ENCODE assay signal across 8 mouse cellular contexts in the genomic region with DNA sequence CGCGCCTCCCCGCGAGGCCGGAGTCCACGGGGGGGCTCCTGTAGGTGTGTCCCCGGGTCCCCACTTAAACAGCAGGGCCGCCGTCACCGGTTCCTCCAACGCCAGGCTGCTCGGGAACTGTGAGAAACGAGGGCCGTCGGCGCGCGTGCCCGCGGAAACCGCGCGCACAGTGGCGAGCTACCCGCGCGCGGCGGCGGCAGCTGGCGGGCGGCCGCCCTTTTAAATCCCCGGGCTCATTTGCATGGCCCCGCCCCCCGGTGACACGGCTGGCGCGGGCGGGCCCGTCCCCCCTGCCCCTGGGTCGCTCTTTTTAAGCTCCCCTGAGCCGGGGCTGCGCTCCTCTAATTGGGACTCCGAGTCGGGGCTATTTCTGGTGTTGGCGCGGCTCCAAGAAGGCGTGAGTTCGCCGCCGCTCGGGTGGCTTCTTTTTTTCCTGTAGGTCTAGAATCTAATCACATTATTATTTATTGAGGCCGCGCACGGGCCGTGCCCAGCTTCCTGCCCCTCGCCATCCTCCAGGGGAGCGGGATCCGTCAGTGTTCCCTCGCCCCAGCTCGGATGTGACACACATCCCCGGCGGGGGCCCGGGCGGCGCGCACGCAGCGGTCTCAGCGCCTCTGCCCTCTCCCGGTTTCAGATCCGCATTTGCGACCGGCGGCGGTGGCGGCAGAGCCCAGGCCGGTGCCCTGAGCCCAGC. TPM values are rescaled to one million over a fixed set of nuclear protein-coding genes. Genes with fewer than 3 reads are reported as not detected.
A peak's percentile ranks its signal among the peaks of the same experiment; 100 is the strongest.
DNase-seq lines count a peak whose midpoint lies in the region; ATAC-seq lines count a peak whose summit lies in the region.

Hmga1 (plus strand) TSS at position 183 of the 697 bp plus-strand sequence.

- peak; percentile 77 for DNase-seq in WW6 (ENCODE audit: low read depth, low spot score)
- DNase-seq in cerebellum, adult 9-11 months, result peak; percentile 90
- DNase-seq in frontal cortex, postnatal 10 days (ENCODE audit: low spot score in 2 of 2), result peak; percentile 76 to 82
- peak; percentile 97 for DNase-seq in hindbrain, embryonic 11.5 days (ENCODE audit: low spot score)
- DNase-seq in layer of hippocampus, postnatal 25 days (ENCODE audit: extremely low spot score in 1 of 2, low spot score in 1 of 2), result peak; percentile 67 to 72
- DNase-seq in lung, postnatal 4 days, result peak; percentile 91 to 92
- DNase-seq in right cerebral cortex, adult 18-20 months, result peak; percentile 81
- DNase-seq in urinary bladder, postnatal 36 days (ENCODE audit: low spot score in 2 of 2), result peak; percentile 78 to 79

- WGBS in hindbrain, embryonic 11.5 days, result under 1% methylated on average over 73 of the region's 79 CpGs

- H3K4me2 ChIP-seq in hindbrain, embryonic 11.5 days (replicated peaks; ENCODE audit: low read depth, low read length), result peak within 1 kb of the TSS; percentile 92

- H3K27me3 ChIP-seq in hindbrain, embryonic 11.5 days (ENCODE audit: control insufficient read depth, insufficient read depth, low read length), result no peaks in the 10 kb centered on the region

- ATAC-seq in hindbrain, embryonic 11.5 days (ENCODE audit: low FRiP score), result peak; percentile 74

- peak within 1 kb of the TSS; percentile 97 for H3K27ac ChIP-seq in hindbrain, embryonic 11.5 days (ENCODE audit: low read depth, low read length)

- H3K36me3 ChIP-seq in hindbrain, embryonic 11.5 days (ENCODE audit: control insufficient read depth, insufficient read depth, low read length), result no peaks in the 10 kb centered on the region

- peaks cover 17% of the 10 kb centered on the region for H3K4me1 ChIP-seq in hindbrain, embryonic 11.5 days (replicated peaks; ENCODE audit: control insufficient read depth, insufficient read depth, low read length)

- no peaks in the 10 kb centered on the region for H3K9me3 ChIP-seq in hindbrain, embryonic 11.5 days (ENCODE audit: control insufficient read depth, low read length)

- H3K9ac ChIP-seq in hindbrain, embryonic 11.5 days (ENCODE audit: low read depth, low read length), result peak within 1 kb of the TSS; percentile 93

- H3K4me3 ChIP-seq in hindbrain, embryonic 11.5 days (ENCODE audit: low read depth, low read length), result peak within 1 kb of the TSS; percentile 85

RNA-seq across cellular contexts. Expression of gene Hmga1, which starts in this region (rescaled TPM):
- polyA plus RNA-seq in hindbrain, embryonic 11.5 days (2014; fragmentation: Nextera tagmentation; extraction: Ambion mirVana), result 305 and 319 TPM in 2 replicates
- 10 to 100 TPM; 33.6 to 35.7 TPM for total RNA-seq in layer of hippocampus, postnatal 25 days (2021)

Comparison
In these comparisons a context has a peak if more than half of its experiments do, and no peak if none do; other contexts are left out.
1. Peak in every context shown above with its lines: DNase-seq, ATAC-seq, H3K4me3 ChIP-seq and H3K27ac ChIP-seq.